In the genomic region with DNA sequence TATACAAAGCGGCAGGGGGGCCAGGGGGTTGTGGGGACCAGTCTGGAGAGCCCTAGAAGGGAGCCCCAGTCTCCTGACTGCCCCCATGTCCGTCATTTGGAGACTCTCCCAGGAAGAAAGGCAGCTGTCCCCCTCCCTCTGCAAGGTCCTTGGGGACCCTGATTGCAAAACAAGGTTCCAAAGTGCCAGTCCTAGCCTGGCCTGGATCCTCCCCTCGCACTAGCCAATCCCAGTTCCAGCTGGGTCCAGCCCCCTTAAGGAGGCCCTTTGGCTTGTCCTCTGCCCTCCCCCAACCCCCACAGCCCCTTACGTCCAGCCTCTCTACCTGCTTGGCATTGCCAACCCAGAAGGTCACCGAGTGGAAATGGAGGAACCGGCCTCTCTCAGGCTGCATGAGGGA, we compare ENCODE assay signal across 20 mouse cellular contexts. TPM values are rescaled to one million over a fixed set of nuclear protein-coding genes. Genes with fewer than 3 reads are reported as not detected.
A peak's percentile ranks its signal among the peaks of the same experiment; 100 is the strongest.
DNase-seq lines count a peak whose midpoint lies in the region; ATAC-seq and TF ChIP-seq lines count a peak whose summit lies in the region.
"Had no signal": no experiment of that assay in that cellular context is flagged by ENCODE, and none has a peak within 500 bp of the region (broad histone marks: within the 10 kb centered on the region; RNA-seq: fewer than 3 reads in every experiment).

No protein-coding gene starts in this region.

- H3K4me2 ChIP-seq in midbrain, embryonic 11.5 days, result no peak overlapping the region
- H3K4me2 ChIP-seq in liver, postnatal 0 days (ENCODE audit: low read depth, low read length), result peak overlapping the region; percentile 59
- H3K4me2 ChIP-seq: neural tube, embryonic 13.5 days had no signal

- no peaks in the 10 kb centered on the region for H3K9me3 ChIP-seq in midbrain, embryonic 11.5 days (ENCODE audit: control insufficient read depth, low read length)
- H3K9me3 ChIP-seq in midbrain, embryonic 10.5 days (replicated peaks), result peaks cover 9% of the 10 kb centered on the region; the same call in 1 of the 2 replicates
- H3K9me3 ChIP-seq in liver, postnatal 0 days (ENCODE audit: low read length), result no peaks in the 10 kb centered on the region
- H3K9me3 ChIP-seq: neural tube, embryonic 13.5 days had no signal

- H3K4me1 ChIP-seq in midbrain, embryonic 11.5 days (ENCODE audit: control insufficient read depth, insufficient read depth, low read length), result no peaks in the 10 kb centered on the region
- no peaks in the 10 kb centered on the region for H3K4me1 ChIP-seq in midbrain, embryonic 10.5 days
- peaks cover 6% of the 10 kb centered on the region for H3K4me1 ChIP-seq in liver, postnatal 0 days (ENCODE audit: insufficient read depth)
- H3K4me1 ChIP-seq: hindbrain, embryonic 10.5 days had no signal

- 77% methylated on average over 6 of the region's 6 CpGs for WGBS in midbrain, embryonic 11.5 days
- 78% methylated on average over 6 of the region's 6 CpGs for WGBS in midbrain, embryonic 10.5 days
- 56% methylated on average over 6 of the region's 6 CpGs for WGBS in liver, postnatal 0 days (ENCODE audit: insufficient replicate concordance)

- DNase-seq in gastrocnemius, postnatal 25 days, result peak; percentile 33
- DNase-seq in gastrocnemius, adult 18-20 months (ENCODE audit: low spot score), result no peak
- DNase-seq in midbrain, embryonic 11.5 days (ENCODE audit: low spot score, missing footprints), result peak; percentile 72
- DNase-seq in midbrain, embryonic 10.5 days (ENCODE audit: low spot score), result no peak
- DNase-seq in kidney, postnatal 25 days, result peak; percentile 83 to 96
- DNase-seq in liver, postnatal 0 days, result peak; percentile 76
- DNase-seq in retina, embryonic 14.5 days (ENCODE audit: low spot score), result no peak
- DNase-seq: cerebellum, adult 2 months; gastrocnemius, postnatal 36 days; layer of hippocampus, postnatal 36 days; left cerebral cortex, postnatal 4 days; lung, adult 2 months; lung, postnatal 36 days; thymus, postnatal 25 days had no signal

- peak; percentile 86 for TF ChIP-seq EP300 in liver, postnatal 0 days (IDR thresholded peaks at IDR 0.05; ENCODE audit: low read depth)

- no peak for ATAC-seq in midbrain, embryonic 11.5 days (ENCODE audit: low FRiP score)
- ATAC-seq in liver, postnatal 0 days, result peak; percentile 88

- no peak for TF ChIP-seq CTCF in liver, postnatal 0 days (IDR thresholded peaks at IDR 0.05; ENCODE audit: low read depth)

- no peak overlapping the region for H3K27ac ChIP-seq in midbrain, embryonic 11.5 days (ENCODE audit: low read depth, low read length)
- no peak overlapping the region for H3K27ac ChIP-seq in midbrain, embryonic 10.5 days (replicated peaks)
- H3K27ac ChIP-seq in liver, postnatal 0 days (ENCODE audit: low read depth), result peak overlapping the region; percentile 92
- H3K27ac ChIP-seq: hindbrain, embryonic 10.5 days; neural tube, embryonic 13.5 days had no signal

- H3K4me3 ChIP-seq in midbrain, embryonic 11.5 days (ENCODE audit: low read depth, low read length), result no peak overlapping the region
- H3K4me3 ChIP-seq in midbrain, embryonic 10.5 days, result no peak overlapping the region
- H3K4me3 ChIP-seq in liver, postnatal 0 days (ENCODE audit: low read depth, low read length), result peak overlapping the region; percentile 32
- H3K4me3 ChIP-seq: hindbrain, embryonic 10.5 days; neural tube, embryonic 13.5 days had no signal

- no peaks in the 10 kb centered on the region for H3K36me3 ChIP-seq in midbrain, embryonic 11.5 days (ENCODE audit: control insufficient read depth, insufficient read depth, low read length)
- no peaks in the 10 kb centered on the region for H3K36me3 ChIP-seq in midbrain, embryonic 10.5 days
- peaks cover 8% of the 10 kb centered on the region for H3K36me3 ChIP-seq in liver, postnatal 0 days (replicated peaks; ENCODE audit: insufficient read depth, low read length)
- H3K36me3 ChIP-seq: hindbrain, embryonic 10.5 days; neural tube, embryonic 13.5 days had no signal

- no peak overlapping the region for H3K9ac ChIP-seq in midbrain, embryonic 11.5 days (ENCODE audit: low read length)
- peak overlapping the region; percentile 63 for H3K9ac ChIP-seq in liver, postnatal 0 days (replicated peaks)
- H3K9ac ChIP-seq: neural tube, embryonic 13.5 days had no signal

- H3K27me3 ChIP-seq in midbrain, embryonic 11.5 days (ENCODE audit: control insufficient read depth, insufficient read depth, low read length), result no peaks in the 10 kb centered on the region
- no peaks in the 10 kb centered on the region for H3K27me3 ChIP-seq in midbrain, embryonic 10.5 days (ENCODE audit: low read depth, poor library complexity, severe bottlenecking)
- H3K27me3 ChIP-seq in liver, postnatal 0 days (ENCODE audit: insufficient read depth, low read length), result no peaks in the 10 kb centered on the region

RNA-seq across cellular contexts. Expression of a gene that starts 1.0 kb away (rescaled TPM):
- not detected for total RNA-seq in gastrocnemius, postnatal 25 days (2021)
- under 1 TPM; 0.21 to 0.69 TPM for total RNA-seq in gastrocnemius, adult 18-20 months (2021)
- polyA plus RNA-seq in midbrain, embryonic 11.5 days (2014; fragmentation: Nextera tagmentation; extraction: Ambion mirVana), result not detected in 2 replicates
- not detected in 2 replicates for polyA plus RNA-seq in midbrain, embryonic 10.5 days (2016; fragmentation: Nextera tagmentation; extraction: Ambion mirVana)
- polyA plus RNA-seq in liver, postnatal 0 days (2015; fragmentation: Nextera tagmentation; extraction: Ambion mirVana), result 638 and 713 TPM in 2 replicates
- total RNA-seq: ES-E14; layer of hippocampus, postnatal 36 days; left cerebral cortex, postnatal 4 days had no signal
- polyA plus RNA-seq: cerebellum, adult 2 months; cortical plate, adult 2 months; embryonic facial prominence, embryonic 14.5 days; frontal cortex, adult 2 months; hindbrain, embryonic 10.5 days; neural tube, embryonic 13.5 days had no signal

RNA-seq across cellular contexts. Expression of a gene that starts 12.3 kb away (rescaled TPM):
- 10 to 100 TPM; 14.2 to 15.2 TPM for total RNA-seq in gastrocnemius, postnatal 25 days (2021)
- total RNA-seq in gastrocnemius, adult 18-20 months (2021), result 10 to 100 TPM; 12.0 to 15.0 TPM
- 59.6 and 60.7 TPM in 2 replicates for polyA plus RNA-seq in midbrain, embryonic 11.5 days (2014; fragmentation: Nextera tagmentation; extraction: Ambion mirVana)
- polyA plus RNA-seq in midbrain, embryonic 10.5 days (2016; fragmentation: Nextera tagmentation; extraction: Ambion mirVana), result 75.7 and 78.5 TPM in 2 replicates
- 116 and 120 TPM in 2 replicates for polyA plus RNA-seq in liver, postnatal 0 days (2015; fragmentation: Nextera tagmentation; extraction: Ambion mirVana)

RNA-seq across cellular contexts. Expression of a gene that starts 39.5 kb away (rescaled TPM):
- 1 to 10 TPM; 8.1 to 9.6 TPM for total RNA-seq in gastrocnemius, postnatal 25 days (2021)
- 1 to 10 TPM; 9.0 to 9.8 TPM for total RNA-seq in gastrocnemius, adult 18-20 months (2021)
- 9.8 and 10.0 TPM in 2 replicates for polyA plus RNA-seq in midbrain, embryonic 11.5 days (2014; fragmentation: Nextera tagmentation; extraction: Ambion mirVana)
- polyA plus RNA-seq in midbrain, embryonic 10.5 days (2016; fragmentation: Nextera tagmentation; extraction: Ambion mirVana), result 7.4 and 7.9 TPM in 2 replicates
- 3.6 and 4.3 TPM in 2 replicates for polyA plus RNA-seq in liver, postnatal 0 days (2015; fragmentation: Nextera tagmentation; extraction: Ambion mirVana)

RNA-seq across cellular contexts. Expression of a gene that starts 49.0 kb away (rescaled TPM):
- under 1 TPM; 0.23 to 0.38 TPM for total RNA-seq in gastrocnemius, postnatal 25 days (2021)
- under 1 TPM; 0.09 to 0.24 TPM for total RNA-seq in gastrocnemius, adult 18-20 months (2021)
- 1.6 TPM in 2 replicates for polyA plus RNA-seq in midbrain, embryonic 11.5 days (2014; fragmentation: Nextera tagmentation; extraction: Ambion mirVana)
- polyA plus RNA-seq in midbrain, embryonic 10.5 days (2016; fragmentation: Nextera tagmentation; extraction: Ambion mirVana), result 1.4 and 1.9 TPM in 2 replicates
- polyA plus RNA-seq in liver, postnatal 0 days (2015; fragmentation: Nextera tagmentation; extraction: Ambion mirVana), result 2.1 and 2.4 TPM in 2 replicates

Comparison
In these comparisons a context has a peak if more than half of its experiments do, and no peak if none do; other contexts are left out.
1. DNase-seq: peak in gastrocnemius, postnatal 25 days (single experiment), midbrain, embryonic 11.5 days (single experiment), kidney, postnatal 25 days (2 of 2) and liver, postnatal 0 days (single experiment); none in gastrocnemius, adult 18-20 months (single experiment), midbrain, embryonic 10.5 days (single experiment) and retina, embryonic 14.5 days (single experiment).
2. RNA of a gene that starts 1.0 kb away (polyA plus RNA-seq): 638 to 713 TPM in liver, postnatal 0 days; not detected in midbrain, embryonic 10.5 days and not detected in midbrain, embryonic 11.5 days; every median in the first group is over 100 times any median in the second.